Mouse (Mus musculus) E14TG2a.4 (cell line): Measurements from ENCODE around the gene Crybg1.

Source experiments
- CTCF ChIP-seq: conservative IDR thresholded peaks from 2 replicates; pipeline ENCODE4 v1.5.1; 2014; ENCODE audit warnings: low read length
- NANOG ChIP-seq: IDR thresholded peaks from 2 replicates; pipeline ENCODE4 v1.6.1; 2014; ENCODE audit warnings: borderline replicate concordance, low read length, mixed read lengths

GRCm38 (mm10) chr10:44002004-44002940, 146.4 kb downstream of the Crybg1 start:
- peak; percentile 66 for TF ChIP-seq CTCF
- TF ChIP-seq NANOG = no peak
